Mouse (Mus musculus): ENCODE data around the gene Scn4b.

The Scn4b gene

DNA sequence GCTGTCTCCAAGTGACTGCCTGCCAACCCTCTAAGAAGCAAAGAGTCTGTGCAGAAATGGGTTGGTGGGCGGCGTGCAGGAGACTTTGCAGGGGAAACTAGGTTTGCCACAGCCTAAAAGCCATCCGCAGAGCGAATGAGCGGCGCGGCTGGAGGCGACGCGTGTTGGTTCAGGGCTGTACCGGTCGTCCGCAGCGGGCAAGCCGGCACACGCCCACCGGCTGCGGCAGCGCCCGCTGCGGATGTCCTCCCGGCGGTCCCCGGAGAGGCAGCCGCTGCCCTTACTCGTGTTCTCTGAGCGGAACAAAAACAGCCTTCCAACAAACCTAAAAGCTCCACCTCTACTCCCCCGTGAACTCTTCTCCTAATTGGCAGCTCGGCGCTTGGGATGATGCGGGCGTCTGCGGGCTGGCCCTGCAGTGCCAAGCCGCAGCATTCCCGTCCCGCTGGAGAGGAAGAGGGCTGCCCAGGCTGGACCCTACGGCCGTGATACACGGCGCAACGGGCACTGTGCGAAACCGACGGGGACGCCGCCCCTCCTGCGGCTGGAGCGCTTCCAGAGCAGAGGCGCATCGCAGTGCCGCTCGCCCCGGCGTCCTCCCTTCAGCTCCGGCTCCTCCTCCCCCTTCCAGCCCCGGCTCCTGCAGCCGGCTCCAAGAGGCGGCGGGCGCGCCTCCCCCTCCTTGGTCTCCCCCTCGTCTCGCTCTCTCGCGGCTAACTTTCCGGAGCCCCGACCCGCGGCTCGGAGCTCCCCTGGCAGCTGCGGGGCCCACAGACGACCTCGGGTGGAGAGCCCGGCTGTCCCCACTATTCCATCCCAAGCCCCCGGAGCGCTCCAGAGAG lies at the start of gene Scn4b:
Gene Scn4b, plus strand, starts transcription at position 205 of the 842 bp plus-strand sequence.
- peak; percentile 68 for DNase-seq (ENCODE audit: low spot score)

DNA sequence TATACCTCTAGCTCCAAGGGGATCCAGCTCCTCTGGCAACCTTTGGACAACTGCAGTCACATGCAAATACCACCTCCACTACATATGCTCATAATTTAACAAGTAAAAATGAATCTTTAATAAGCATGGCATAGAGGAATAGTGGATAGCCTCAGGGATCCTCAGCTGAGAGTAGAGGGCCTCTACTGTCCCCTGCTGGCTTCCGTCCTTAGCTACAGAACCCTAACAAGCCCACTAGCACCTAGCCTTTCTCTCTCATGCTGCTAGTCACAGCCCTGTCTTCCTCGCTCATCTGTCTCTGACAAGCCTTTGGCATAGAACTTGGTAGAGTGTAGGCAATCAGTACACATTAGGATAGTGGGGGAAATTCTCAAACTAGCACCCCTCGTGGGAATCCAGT lies 47.4 kb upstream of the Scn4b start:
- DNase-seq (ENCODE audit: low spot score) = no peak

DNA sequence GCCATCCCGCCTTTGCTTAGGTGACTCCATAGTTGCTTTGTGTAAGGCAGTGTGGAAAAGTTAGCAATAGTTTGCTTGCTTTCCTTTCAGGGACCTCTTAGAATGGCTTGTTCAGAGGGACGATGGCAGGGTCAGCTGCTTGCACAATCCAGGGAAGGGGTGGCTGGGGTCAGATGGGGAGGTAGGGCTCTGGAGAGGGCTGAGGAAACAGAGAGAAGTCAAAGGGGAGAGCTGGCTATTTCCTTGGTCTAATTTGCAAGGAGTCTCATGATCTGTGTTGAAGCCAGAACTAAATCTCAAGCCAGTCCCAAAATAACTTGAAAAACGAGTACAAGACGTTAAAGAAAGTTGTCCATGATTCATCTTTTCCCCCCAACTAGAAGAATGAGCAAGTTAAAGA lies 45.6 kb upstream of the Scn4b start:
- DNase-seq (ENCODE audit: low spot score) = no peak

DNA sequence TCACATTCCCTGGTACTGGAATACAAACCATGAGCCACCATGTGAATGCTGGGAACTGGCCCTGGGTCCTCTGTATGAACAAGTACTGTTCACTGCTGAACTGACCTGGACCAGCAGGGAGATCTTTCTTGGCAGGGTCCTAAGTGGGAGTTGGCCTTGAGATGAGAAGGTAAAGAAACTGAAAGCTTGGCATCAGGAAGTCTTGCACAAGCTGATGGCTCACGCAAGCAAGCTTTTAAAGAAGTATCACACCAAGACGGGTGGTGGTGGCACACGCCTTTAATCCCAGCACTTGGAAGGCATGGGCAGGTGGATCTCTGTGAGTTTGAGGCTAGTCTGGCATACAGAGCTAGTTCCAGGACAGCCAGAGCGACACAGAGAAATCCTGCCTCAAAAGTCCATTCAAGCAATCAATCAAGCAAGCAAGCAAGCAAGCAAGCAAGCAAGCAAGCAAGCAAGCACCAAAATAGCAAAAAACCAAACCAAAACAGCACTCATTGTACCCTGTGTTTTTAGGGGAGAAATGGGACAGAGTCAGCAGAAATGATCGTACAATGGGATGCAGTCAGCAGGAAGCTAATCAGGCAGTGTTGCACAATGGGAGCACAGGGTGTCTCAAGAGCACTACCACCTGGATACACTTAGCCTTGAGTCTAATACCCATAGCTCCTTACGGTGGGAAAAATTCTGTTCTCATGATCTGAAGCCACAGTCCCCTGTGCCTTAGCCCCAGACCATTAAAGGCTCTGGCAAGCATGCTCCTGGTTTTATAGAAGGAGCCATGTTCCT lies 42.9 kb upstream of the Scn4b start:
- DNase-seq (ENCODE audit: low spot score) = no peak

DNA sequence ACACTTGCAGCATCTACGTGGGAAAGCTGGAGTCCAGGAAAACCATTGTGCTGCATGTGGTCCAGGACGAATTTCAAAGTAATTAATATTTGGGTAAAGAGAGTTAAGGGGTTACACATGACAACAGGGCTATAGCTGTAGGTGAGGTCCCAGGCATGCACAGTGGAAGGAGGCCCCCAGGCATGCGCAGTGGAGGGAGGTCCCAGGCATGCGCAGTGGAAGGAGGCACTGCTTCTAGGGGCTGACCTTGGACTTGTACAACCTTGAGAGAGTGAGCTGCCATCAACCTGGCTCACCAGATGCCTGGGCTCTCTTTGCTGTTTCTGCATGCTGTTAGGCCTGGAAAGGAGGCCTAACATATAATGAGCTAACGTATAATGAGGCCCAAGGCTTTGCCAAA lies 40.3 kb upstream of the Scn4b start:
- no peak for DNase-seq (ENCODE audit: low spot score)

DNA sequence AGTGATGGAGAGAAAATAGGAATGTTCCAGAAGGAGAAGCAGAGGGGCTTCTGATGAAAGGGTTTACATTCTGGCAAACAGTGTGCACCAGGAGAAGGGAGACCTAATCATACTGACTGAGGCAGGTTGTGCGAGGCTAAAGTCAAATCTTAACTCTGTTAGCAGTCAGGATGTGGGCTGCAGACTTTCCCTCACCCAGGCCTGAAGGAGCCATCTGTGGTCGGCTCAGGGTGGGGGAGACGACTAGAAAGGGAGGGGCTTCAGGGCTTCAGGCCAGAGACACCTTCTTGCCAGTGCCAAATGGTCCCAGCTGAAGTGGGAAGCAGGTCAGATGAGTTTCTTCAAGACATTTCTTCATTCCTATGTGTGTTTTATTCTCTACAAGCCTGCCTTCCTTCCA lies 39.8 kb upstream of the Scn4b start:
- DNase-seq (ENCODE audit: low spot score) = no peak

DNA sequence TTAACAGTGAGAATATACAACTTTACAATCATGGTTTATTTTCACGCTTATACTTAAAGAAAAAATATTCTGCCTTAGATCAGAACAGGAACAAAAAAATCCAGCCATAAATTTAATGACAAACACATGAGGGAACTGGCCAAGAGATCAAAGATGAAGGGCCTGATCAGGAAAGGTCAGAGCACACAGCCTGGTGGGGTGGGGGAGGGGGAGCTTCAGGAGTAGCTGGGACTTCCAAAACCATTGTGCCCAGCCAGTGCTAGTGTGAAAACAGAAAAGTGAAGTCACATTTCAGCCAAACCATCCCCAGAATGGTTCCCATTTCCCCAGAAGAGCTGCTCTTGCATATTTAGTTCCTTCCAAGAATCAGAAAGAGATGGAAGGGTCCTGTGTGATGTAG lies 35.7 kb upstream of the Scn4b start:
- DNase-seq (ENCODE audit: low spot score) = no peak

DNA sequence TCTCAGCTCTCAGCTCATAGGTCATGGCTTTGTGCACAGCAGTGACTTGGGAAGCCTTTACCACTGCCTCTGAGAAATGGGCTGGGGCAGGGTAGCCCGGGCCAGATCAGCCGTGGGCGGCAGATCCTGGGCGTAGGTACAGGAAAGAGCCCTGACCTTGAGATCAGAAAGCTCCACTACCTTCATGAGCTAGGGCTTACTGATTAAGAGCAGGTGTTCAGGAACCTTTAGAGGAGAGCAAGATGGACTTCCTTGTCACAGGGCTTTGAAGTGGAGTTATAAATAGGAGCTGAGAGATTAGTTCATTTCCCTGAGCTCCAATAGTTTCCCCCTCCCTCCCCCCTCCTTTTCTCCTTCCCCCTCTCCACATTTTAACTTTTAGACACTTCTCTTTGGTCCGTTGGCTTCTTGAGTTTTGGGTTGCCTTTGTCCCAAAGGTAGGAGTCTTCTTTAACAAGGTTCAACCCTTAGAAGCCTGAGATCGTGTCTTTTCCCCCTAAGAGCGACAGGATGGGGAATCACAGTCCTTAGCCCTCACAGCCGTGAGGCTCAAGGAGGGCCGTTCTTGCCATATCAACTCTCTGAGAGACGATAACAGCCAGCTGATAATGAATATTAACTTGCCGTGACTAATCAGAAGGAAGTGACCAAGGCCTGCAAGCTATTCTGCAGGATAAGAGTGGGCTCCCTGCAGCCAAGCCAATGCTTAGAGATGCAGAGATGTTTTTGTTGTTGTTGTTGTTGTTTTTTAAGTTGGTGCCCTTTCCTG lies 34.8 kb upstream of the Scn4b start:
- no peak for DNase-seq (ENCODE audit: low spot score)

DNA sequence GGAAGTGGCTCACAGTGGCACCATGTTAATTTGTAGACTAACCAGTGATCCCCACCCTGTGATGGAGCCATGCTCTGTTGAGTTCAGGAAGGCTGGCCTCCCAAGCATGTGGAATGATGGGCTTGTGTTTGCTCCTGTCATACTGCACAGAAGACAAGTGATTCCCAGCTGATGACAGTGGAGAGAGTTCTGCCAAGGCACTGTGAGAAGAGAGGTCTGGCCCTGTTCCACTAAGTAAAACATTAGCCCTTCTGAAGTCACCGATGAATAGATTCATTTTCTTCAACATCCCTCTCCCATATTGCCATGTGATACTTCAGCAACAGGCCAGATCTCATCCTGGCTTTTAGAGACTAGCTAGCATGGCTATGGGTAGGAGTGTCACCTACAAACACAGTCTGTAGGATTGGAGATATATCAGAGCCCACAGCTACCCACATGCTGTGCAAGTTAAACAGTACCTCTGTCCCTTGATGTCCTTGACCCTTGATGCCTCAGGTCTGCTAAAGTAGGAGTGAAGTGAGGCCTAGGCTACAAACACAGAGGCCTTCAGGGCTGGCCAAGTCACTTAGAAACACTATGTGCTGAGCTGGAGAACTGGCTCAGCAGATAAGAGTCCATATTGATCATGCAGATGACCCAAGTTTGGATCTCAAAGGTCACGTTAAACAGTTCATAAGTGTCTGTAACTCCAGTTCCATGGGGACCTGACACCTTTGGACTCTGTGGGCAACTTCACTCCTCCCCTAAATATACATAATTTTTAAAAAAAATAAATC lies 32.4 kb upstream of the Scn4b start:
- no peak for DNase-seq (ENCODE audit: low spot score)

DNA sequence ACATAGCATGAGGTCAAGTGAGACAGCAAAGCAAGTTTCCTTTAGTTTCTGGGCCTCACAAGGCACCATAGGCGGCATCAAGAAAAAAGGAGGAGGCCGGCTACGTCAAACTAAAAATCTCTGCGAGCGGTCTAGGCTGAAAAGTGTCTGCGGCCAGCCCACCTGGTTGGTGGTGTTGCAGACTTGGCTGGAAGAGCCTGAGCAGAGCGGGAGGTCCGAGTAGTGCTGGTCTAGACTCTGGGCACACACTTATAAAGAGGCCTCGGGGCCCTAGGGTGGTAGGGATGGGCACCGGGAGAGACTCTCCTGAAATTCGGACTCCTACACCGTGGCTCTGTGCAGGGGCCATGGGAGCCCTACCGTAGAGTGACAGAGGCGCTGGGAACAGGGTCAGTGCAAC lies 22.5 kb upstream of the Scn4b start:
- DNase-seq (ENCODE audit: low spot score) = peak; percentile 78

DNA sequence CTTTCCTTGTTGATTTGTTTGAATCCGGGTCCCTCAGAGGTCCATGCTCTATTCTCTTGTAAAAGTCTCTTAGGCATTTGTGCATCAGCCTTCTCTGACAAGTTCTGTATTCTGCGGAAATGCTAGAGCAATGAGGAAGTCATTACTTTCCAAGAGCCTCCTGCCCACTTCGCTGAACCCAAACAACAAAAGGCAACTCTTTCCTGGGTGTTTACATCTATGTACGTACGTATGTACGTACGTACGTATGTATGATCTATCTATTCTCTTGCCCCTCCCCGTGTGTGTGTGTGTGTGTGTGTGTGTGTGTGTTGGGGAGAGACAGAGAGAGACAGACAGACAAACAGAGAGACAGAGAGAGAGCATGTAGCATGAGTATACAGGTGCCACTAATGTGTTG lies 21.4 kb upstream of the Scn4b start:
- DNase-seq (ENCODE audit: low spot score) = no peak

DNA sequence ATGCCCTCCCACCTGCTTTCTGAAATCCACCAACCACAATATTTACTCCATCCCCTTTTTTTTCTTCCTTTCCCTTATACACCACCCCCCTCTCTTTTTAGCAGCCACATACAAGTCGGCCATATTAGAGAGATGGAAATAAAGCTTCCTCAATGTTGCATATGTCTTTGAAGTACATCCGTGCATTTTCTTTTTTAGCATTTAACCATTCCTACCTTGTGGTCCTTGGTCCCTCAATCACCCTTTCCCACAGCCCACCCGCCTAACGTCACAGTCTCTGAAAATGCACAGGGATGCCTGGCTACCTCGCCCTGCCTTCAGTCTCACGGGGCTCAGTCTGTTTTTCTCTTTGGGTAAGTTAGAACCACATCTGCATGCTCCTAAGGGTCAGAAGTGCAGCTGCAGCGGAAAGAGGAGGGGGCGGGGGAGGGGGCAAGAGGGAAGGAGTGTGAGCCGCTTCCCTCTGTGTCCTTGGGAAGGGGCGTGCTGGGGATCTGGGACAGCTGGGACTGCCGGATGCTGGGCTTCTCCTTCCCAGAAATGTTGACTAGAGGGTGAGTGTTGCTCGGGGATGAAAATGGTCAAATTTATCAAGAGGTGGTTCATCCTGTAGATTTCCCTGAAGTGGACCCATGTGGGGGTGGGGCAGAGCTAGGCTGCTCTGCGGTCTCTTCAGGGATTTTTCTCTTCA lies 20.3 kb upstream of the Scn4b start, which contains the start of gene Scn2b:
Gene Scn2b, plus strand, starts transcription at position 42 of the 691 bp plus-strand sequence.
- peak; percentile 41 for DNase-seq (ENCODE audit: low spot score)

DNA sequence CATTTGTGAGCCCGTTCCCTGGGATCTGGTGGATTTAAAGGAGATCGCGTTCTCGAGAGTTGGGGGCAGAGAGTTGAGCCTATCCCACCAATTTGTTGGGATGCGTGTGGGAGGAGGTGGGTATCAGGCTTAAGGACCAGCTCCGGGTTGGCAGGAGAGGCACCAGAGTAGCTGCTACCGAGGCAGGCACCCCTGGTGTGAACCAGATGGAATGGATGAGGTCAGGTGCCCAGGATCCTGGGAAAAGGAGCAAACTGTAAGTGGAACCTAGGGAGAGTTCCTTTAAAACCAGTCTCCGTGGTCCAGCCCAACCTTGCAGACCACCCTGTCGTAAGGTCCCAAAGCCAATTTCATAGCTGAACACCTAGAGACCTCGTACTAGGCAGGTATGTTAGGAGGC lies 19.6 kb upstream of the Scn4b start:
- no peak for DNase-seq (ENCODE audit: low spot score)

DNA sequence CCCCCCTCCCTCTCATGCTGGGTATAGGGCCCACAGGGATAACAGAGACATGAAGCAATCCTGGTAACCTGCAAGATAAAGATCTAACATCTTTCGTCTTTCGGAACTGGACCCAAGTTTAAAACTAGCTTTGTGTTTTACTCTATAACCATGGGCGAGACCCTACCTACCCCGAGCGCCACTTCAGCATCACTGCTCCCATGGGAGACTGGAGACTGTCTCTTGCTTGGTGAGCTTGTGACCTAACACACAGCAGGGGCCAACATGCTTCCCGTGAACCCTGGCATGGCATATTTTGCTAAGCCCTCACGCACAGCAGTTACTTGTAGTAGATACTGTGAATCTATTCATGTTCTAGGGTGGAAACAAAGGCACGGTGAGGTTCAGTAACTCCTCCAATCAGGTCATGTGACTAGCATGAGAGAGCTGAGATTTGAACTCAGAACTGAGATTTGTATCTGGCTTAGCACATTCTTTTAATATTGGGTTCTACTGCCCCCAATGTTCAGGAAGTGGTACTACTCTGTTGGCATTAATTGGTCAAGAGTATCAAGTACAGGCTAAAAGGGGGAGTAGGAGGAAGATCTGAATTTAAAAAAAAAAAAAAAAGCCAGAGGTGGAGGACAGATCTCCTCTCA lies 18.8 kb upstream of the Scn4b start:
- no peak for DNase-seq (ENCODE audit: low spot score)

DNA sequence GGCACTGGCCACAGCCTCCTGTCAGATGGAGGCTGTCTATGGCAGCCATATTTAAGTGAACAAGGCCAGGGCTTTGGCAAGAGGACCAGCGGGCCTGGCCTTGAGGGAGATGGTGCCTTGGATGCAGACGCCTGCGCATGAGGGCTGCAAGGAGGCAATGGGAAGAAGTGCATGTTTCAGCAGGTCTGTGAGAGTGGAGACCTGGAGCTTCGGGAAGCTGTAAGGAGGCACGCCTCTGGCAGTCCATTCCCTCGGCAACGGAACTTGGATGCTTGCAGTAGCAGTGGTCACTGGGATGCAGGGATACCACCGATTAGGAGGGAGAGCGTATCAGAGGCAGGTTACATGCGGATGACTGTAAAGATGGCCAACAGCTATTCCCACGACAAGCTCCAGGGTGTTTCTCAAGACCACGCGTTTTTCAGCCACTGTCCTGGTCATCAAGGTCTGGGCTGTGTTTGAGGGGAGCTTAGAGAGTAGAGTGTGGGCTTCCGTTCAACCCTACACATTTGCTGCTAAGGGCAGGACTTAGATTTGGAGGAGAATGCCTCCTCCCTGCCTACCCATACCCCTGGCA lies 18.2 kb upstream of the Scn4b start:
- no peak for DNase-seq (ENCODE audit: low spot score)

DNA sequence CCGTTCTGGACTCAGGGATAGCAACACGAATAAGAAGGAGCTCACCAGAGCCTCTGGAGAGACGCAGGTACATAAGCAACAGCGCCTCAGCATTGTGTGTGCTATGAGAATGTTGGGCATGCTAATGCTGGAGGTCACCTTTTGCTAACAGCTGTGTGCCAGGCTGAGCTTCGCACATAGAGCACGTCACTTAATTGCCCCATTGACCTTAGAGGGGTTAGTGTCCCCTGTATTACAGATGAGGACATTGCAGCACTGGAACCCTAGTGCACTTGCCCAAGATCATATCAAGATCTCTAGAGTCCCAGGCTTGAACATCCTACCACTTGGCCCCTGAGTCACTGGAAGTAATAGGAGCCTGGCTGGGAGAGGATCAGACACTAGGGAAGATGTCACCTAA lies 17.6 kb upstream of the Scn4b start:
- DNase-seq (ENCODE audit: low spot score) = no peak

DNA sequence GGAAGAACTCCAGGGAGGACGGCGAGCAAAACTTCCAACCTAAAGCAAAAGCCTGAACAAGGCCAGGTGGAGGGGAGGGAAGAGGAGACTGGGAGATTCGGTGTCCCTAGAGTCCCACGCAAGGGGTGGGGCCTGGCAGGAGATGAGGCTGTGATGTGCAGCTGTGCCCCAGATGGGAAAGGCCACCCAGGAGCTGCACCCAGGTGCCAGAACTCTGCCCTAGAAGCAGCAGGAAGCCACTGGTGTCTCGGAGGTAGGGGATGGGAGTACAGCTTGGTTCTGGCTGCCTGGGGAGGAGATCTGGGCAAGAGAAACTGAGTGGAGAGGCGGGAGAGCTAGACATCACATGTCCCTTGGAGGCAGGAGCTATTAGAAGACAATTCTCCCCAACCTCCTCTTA lies 17.2 kb upstream of the Scn4b start:
- DNase-seq (ENCODE audit: low spot score) = no peak

DNA sequence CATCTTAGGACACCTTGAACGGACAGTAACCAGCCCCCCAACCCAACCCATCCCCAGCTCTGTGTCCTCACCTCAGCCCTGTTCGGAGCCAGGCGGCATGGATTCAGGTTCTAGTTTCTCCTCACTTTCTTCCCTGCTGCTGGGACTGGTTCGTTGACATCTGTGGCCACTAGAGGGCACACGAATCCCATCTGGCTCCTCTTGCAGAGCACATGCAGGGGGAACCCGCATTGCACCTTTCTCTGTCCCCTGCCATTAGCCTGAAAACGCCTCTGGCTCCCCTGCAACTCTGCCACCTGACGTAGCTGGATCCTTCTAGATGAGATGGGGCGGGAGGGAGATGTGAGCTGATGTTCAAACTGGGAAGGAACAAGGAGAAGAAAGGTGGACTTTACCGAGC lies 16.4 kb upstream of the Scn4b start:
- DNase-seq (ENCODE audit: low spot score) = peak; percentile 89

DNA sequence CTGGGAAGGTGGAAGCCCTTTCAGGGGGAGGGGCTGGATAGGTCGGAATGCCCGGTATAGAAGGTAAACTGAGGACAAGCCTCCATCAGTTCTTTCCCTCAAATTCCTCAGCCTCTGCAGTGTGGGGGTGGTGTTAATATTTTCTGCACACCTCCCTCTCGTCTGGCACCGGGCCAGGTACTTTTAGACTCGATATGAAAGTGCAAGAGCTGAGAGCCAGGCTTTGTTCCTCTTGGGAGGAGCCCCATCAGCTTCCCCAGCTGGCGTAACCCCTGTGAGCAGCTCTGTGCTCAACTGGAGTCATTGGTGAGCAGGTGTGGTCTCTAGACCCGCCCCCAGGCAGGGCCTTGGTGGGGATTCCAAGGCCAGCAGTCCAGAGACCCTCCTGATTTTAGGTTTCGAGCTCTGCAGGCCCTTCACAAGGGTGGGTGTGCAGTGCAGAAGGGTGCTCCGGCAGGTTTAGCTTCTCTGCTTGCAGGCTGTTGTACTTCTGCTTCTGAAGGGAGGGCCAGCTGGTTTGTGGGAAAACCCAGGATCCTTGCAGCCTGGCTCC lies 15.9 kb upstream of the Scn4b start:
- DNase-seq (ENCODE audit: low spot score) = no peak

DNA sequence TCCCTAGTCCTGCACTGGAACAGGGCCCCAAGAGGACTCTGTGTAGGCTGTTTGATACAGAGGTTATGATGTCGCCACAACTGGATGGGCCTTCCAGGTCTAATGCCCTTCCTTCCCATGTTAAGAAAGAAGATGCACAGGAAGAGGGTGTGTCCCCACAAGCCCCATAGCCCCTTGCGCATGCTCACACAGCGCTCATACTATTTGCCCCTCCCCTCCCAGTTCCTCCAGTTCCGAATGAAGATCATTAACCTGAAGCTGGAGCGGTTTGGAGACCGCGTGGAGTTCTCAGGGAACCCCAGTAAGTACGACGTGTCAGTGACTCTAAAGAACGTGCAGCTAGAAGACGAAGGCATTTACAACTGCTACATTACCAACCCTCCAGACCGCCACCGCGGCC lies 13.0 kb upstream of the Scn4b start:
- DNase-seq (ENCODE audit: low spot score) = no peak

Data from embryo, embryonic 10 days (tissue).